Mouse (Mus musculus) heart, postnatal 0 days (tissue): ENCODE results near the gene Gm49354.

Source experiments
- CTCF ChIP-seq: IDR thresholded peaks from 2 replicates; pipeline ENCODE4 v1.5.1; 2016; ENCODE audit warnings: antibody characterized with exemption, control low read depth, low read depth
- EP300 ChIP-seq: IDR thresholded peaks from 2 replicates; pipeline ENCODE4 v1.6.1; 2016; ENCODE audit warnings: antibody characterized with exemption, low read depth

DNA sequence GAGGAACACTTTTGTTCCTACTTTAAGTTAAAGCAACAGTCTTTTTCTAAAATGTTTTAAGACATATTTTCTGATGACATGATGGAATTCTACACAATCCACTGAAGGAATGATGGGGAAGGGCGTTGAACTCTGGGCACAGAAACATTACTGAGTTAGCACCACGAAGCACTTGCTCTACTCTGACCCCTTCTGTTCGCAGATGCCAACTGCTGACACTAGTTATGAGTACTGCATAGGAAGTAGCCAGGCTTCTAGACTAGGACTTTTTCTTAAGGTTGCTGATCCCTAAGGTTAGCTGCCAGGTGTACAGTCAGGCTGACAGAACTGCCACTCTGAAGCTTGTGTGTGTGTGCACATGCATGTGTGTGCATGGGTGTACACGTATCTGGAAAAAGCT, 2.8 kb downstream of the Gm49354 start:
- TF ChIP-seq CTCF, result peak; percentile 26; the same call in 1 of the 2 replicates
- TF ChIP-seq EP300, result no peak
